ENCODE assay signal across 10 mouse cellular contexts in the genomic region with DNA sequence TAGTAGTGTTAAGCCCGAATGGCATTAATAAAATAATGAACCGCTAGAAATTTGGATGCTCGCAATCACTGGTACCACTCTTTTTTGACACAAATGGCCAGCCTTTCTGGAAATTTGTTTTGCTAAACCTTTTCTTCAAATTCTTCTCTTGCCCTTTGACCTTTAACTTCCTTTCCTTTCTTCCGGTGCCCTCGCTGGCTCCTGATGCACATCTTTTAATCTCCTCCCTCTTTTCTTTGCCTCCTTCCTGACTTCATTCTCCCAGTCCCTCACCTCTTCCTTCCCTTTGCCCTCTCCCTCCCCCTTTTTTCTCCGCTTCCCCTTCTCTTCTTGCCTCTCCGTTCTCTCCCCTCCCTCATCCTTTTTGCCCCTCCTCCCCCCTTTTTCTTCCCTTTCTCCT.
DNase-seq lines count a peak whose midpoint lies in the region; ATAC-seq and TF ChIP-seq lines count a peak whose summit lies in the region.
"Had no signal": no experiment of that assay in that cellular context is flagged by ENCODE, and none has a peak within 500 bp of the region (broad histone marks: within the 10 kb centered on the region; RNA-seq: fewer than 3 reads in every experiment).

No protein-coding gene starts in this region.

- TF ChIP-seq EP300 in heart, adult 2 months (IDR thresholded peaks at IDR 0.05; ENCODE audit: insufficient read depth, low read depth, low read length) = no peak

- 21% methylated on average over 7 of the region's 7 CpGs for WGBS in heart, embryonic 14.5 days
- WGBS in heart, adult 2 months = 18% methylated on average over 7 of the region's 7 CpGs
- 17% methylated on average over 7 of the region's 7 CpGs for WGBS in forebrain, embryonic 14.5 days
- 9% methylated on average over 7 of the region's 7 CpGs for WGBS in midbrain, embryonic 10.5 days

- H3K4me3 ChIP-seq in heart, embryonic 14.5 days (ENCODE audit: control insufficient read depth in 1 of 2, insufficient read depth in 1 of 2, low read depth in 1 of 2, low read length in 2 of 2) = peak overlapping the region; percentile 17 to 28; a peak in 2 of 4 replicates
- H3K4me3 ChIP-seq in heart, adult 2 months = no peak overlapping the region
- no peak overlapping the region for H3K4me3 ChIP-seq in forebrain, embryonic 14.5 days (ENCODE audit: low read depth, low read length)
- H3K4me3 ChIP-seq in midbrain, embryonic 10.5 days = peak overlapping the region; percentile 49
- H3K4me3 ChIP-seq: myocyte had no signal

- no peaks in the 10 kb centered on the region for H3K36me3 ChIP-seq in heart, embryonic 14.5 days (ENCODE audit: control insufficient read depth, insufficient read depth, low read length)
- H3K36me3 ChIP-seq in heart, adult 2 months (ENCODE audit: control insufficient read depth, insufficient read depth, low read length) = no peaks in the 10 kb centered on the region
- H3K36me3 ChIP-seq in forebrain, embryonic 14.5 days (ENCODE audit: control insufficient read depth, insufficient read depth, low read length) = no peaks in the 10 kb centered on the region
- no peaks in the 10 kb centered on the region for H3K36me3 ChIP-seq in midbrain, embryonic 10.5 days

- H3K79me2 ChIP-seq in heart, adult 2 months (replicated peaks; ENCODE audit: control insufficient read depth, insufficient read depth, low read length) = no peaks in the 10 kb centered on the region

- H3K27ac ChIP-seq in heart, embryonic 14.5 days (replicated peaks in 1 of 2; ENCODE audit: control insufficient read depth in 1 of 2, insufficient read depth in 1 of 2, low read depth in 2 of 2, low read length in 2 of 2) = no peak overlapping the region
- no peak overlapping the region for H3K27ac ChIP-seq in heart, adult 2 months
- H3K27ac ChIP-seq in forebrain, embryonic 14.5 days (ENCODE audit: low read depth, low read length) = no peak overlapping the region
- H3K27ac ChIP-seq in midbrain, embryonic 10.5 days (replicated peaks) = peak overlapping the region; percentile 85

- H3K27me3 ChIP-seq in heart, embryonic 14.5 days (ENCODE audit: control insufficient read depth, insufficient read depth, low read length) = no peaks in the 10 kb centered on the region; the same call in 1 of the 2 replicates
- no peaks in the 10 kb centered on the region for H3K27me3 ChIP-seq in heart, adult 2 months (ENCODE audit: control insufficient read depth, insufficient read depth, low read length)
- H3K27me3 ChIP-seq in forebrain, embryonic 14.5 days (replicated peaks; ENCODE audit: control insufficient read depth, insufficient read depth, low read length) = no peaks in the 10 kb centered on the region; the same call in 1 of the 2 replicates
- peaks cover 22% of the 10 kb centered on the region for H3K27me3 ChIP-seq in midbrain, embryonic 10.5 days (ENCODE audit: low read depth, poor library complexity, severe bottlenecking)

- no peak for DNase-seq in heart, adult 2 months
- peak; percentile 30 for DNase-seq in ES-CJ7 (ENCODE audit: low read depth, low spot score)
- no peak for DNase-seq in forebrain, embryonic 14.5 days (ENCODE audit: low spot score)
- peak; percentile 23 for DNase-seq in midbrain, embryonic 10.5 days (ENCODE audit: low spot score)
- no peak for DNase-seq in left cerebral cortex, postnatal 36 days (ENCODE audit: low spot score in 2 of 2)
- DNase-seq in right cerebral cortex, postnatal 4 days = no peak
- DNase-seq: adrenal gland, adult 8-10 months had no signal

- H3K4me2 ChIP-seq in heart, embryonic 14.5 days (ENCODE audit: low read length) = peak overlapping the region; percentile 59
- peak overlapping the region; percentile 42 for H3K4me2 ChIP-seq in forebrain, embryonic 14.5 days (ENCODE audit: low read length)

- intact Hi-C loops in heart, adult 2 months (cut with DNase I) = no loop called here
- intact Hi-C loops in left cerebral cortex, postnatal 36 days (cut with DNase I) = no loop called here

- no peak for TF ChIP-seq CTCF in heart, adult 2 months (IDR thresholded peaks at IDR 0.05)

- H3K9ac ChIP-seq in heart, embryonic 14.5 days (ENCODE audit: low read length) = no peak overlapping the region
- H3K9ac ChIP-seq in heart, adult 2 months (ENCODE audit: low read depth, low read length) = no peak overlapping the region
- peak overlapping the region; percentile 48 for H3K9ac ChIP-seq in forebrain, embryonic 14.5 days (ENCODE audit: low read length)

- peaks cover 0 to 5% of the 10 kb centered on the region in 2 experiments; a peak in 2 of 4 replicates for H3K4me1 ChIP-seq in heart, embryonic 14.5 days (ENCODE audit: control insufficient read depth in 2 of 2, insufficient read depth in 2 of 2, low read length in 2 of 2)
- no peaks in the 10 kb centered on the region for H3K4me1 ChIP-seq in heart, adult 2 months (ENCODE audit: control insufficient read depth, insufficient read depth, low read length)
- peaks cover 17% of the 10 kb centered on the region for H3K4me1 ChIP-seq in forebrain, embryonic 14.5 days (ENCODE audit: control insufficient read depth, insufficient read depth, low read length)
- peaks cover 47% of the 10 kb centered on the region for H3K4me1 ChIP-seq in midbrain, embryonic 10.5 days

- no peak for ATAC-seq in heart, embryonic 14.5 days (ENCODE audit: insufficient number of reproducible peaks, insufficient read depth, low FRiP score, low read depth)
- ATAC-seq in forebrain, embryonic 14.5 days = no peak
- no peak for ATAC-seq in inflammation-experienced regulatory T-cells, adult 6 months

- no peak for TF ChIP-seq POLR2A in heart, adult 2 months (IDR thresholded peaks at IDR 0.05; ENCODE audit: insufficient read depth, low read depth, low read length)

- no peaks in the 10 kb centered on the region for H3K9me3 ChIP-seq in heart, embryonic 14.5 days (ENCODE audit: control insufficient read depth, low read length)
- H3K9me3 ChIP-seq in forebrain, embryonic 14.5 days (replicated peaks; ENCODE audit: control insufficient read depth, low read length) = no peaks in the 10 kb centered on the region
- no peaks in the 10 kb centered on the region for H3K9me3 ChIP-seq in midbrain, embryonic 10.5 days (replicated peaks)

Comparison
In these comparisons a context has a peak if more than half of its experiments do, and no peak if none do; other contexts are left out.
1. H3K4me3 ChIP-seq: peak in heart, embryonic 14.5 days (2 of 2) and midbrain, embryonic 10.5 days (single experiment); none in heart, adult 2 months (single experiment) and forebrain, embryonic 14.5 days (single experiment).
2. DNase-seq: peak in ES-CJ7 (single experiment) and midbrain, embryonic 10.5 days (single experiment); none in heart, adult 2 months (0 of 2), forebrain, embryonic 14.5 days (single experiment), left cerebral cortex, postnatal 36 days (0 of 2) and right cerebral cortex, postnatal 4 days (single experiment).